Mouse (Mus musculus): Measurements from ENCODE around the gene Ak4.

DNA sequence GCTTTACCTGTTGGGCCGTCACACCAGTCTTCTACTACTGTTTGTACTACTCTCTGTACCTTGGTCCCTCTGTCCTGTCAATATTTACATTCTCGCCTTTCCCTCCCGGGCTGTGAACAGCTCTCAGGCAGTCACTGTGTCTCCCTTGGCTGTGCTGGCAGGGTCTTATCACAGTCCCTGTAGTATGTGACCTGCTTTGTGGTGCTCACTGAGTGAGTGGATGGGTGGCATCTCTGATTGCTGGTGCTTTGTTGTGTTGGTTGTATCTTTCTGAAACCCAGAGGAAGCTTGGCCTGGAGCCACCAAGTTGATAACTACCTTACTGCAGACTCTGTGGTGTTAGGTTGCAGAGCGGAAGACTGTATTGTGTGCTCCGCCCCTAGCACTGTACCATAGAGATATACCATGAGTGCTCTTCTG is 25.8 kb upstream of the Ak4 start:
- no peak for TF ChIP-seq EP300 (IDR thresholded peaks at IDR 0.05; ENCODE audit: low read depth)
- no peak for TF ChIP-seq CTCF (IDR thresholded peaks at IDR 0.05; ENCODE audit: low read depth)

All from heart, postnatal 0 days (tissue).